Mouse (Mus musculus): Measurements from ENCODE around the gene Nostrin. TPM values are rescaled to one million over a fixed set of nuclear protein-coding genes. Genes with fewer than 3 reads are reported as not detected.

The Nostrin gene
- polyA plus RNA-seq (2014; fragmentation: Illumina TruSeq; extraction: RNeasy Lipid Tissue Mini Kit (QIAGEN cat#74804); ENCODE audit: low read depth, low replicate concordance), result 20.4 TPM

GRCm38 (mm10) chr2:69135661-69136576, at the start of gene Nostrin:
Nostrin (plus strand) TSS chr2:69135800.

GRCm38 (mm10) chr2:69205791-69206351, 70.3 kb downstream of the Nostrin start, which contains the start of gene Spc25:
Spc25 (minus strand) TSS chr2:69206194.

GRCm38 (mm10) chr2:69210773-69211172, 75.2 kb downstream of the Nostrin start, which contains the start of gene G6pc2:
G6pc2 (plus strand) TSS chr2:69211073.

Other genes starting within 250 kb of the Nostrin start
- gene Spc25, start 70.4 kb downstream of the Nostrin start, polyA plus RNA-seq (2014; fragmentation: Illumina TruSeq; extraction: RNeasy Lipid Tissue Mini Kit (QIAGEN cat#74804); ENCODE audit: low read depth, low replicate concordance), result 20.4 TPM
- not detected for gene G6pc2, start 75.3 kb downstream of the Nostrin start, polyA plus RNA-seq (2014; fragmentation: Illumina TruSeq; extraction: RNeasy Lipid Tissue Mini Kit (QIAGEN cat#74804); ENCODE audit: low read depth, low replicate concordance)
- not detected for gene Abcb11, start 206.8 kb downstream of the Nostrin start, polyA plus RNA-seq (2014; fragmentation: Illumina TruSeq; extraction: RNeasy Lipid Tissue Mini Kit (QIAGEN cat#74804); ENCODE audit: low read depth, low replicate concordance)
- gene Dhrs9, start 244.6 kb downstream of the Nostrin start, polyA plus RNA-seq (2014; fragmentation: Illumina TruSeq; extraction: RNeasy Lipid Tissue Mini Kit (QIAGEN cat#74804); ENCODE audit: low read depth, low replicate concordance), result 3.5 TPM

Measured in adrenal gland, adult 10 weeks (tissue).